Mouse (Mus musculus) layer of hippocampus, postnatal 25 days (tissue): ENCODE measurements around the gene Vmn1r44. TPM values are rescaled to one million over a fixed set of nuclear protein-coding genes. Genes with fewer than 3 reads are reported as not detected.
"Not testable (repeated sequence)": the region's sequence is repeated elsewhere in the genome, so short reads cannot be mapped to it uniquely, and the experiment has no call there.

Source experiments
- DNase-seq, 2 experiments: peaks; one replicate each; pipeline ENCODE4 v3.0.0; 2022; ENCODE audit warnings: mixed read lengths in 2 of 2, low spot score in 1 of 2; ENCODE audit errors: extremely low spot score in 1 of 2
- total RNA-seq, 2 experiments: library from RNA; stranded (reverse); gene quantifications; 2 replicates each; pipeline ENCODE4 v1.2.3; 2021

Gene Vmn1r44
- not detected for total RNA-seq

- no peak for DNase-seq
These were observed at the start of gene Vmn1r44 for GRCm38 (mm10) chr6:89883360-89883759. Gene Vmn1r44, plus strand, starts transcription at chr6:89883660.

- DNase-seq: no peak
These were observed 25.9 kb upstream of the Vmn1r44 start for GRCm38 (mm10) chr6:89857552-89857951.

- no peak for DNase-seq
These were observed 23.6 kb upstream of the Vmn1r44 start for GRCm38 (mm10) chr6:89859839-89860238.

GRCm38 (mm10) chr6:89863792-89864191 is 19.7 kb upstream of the Vmn1r44 start:
- DNase-seq: no peak

- DNase-seq: no peak
These were observed 16.2 kb upstream of the Vmn1r44 start for GRCm38 (mm10) chr6:89867276-89867675.

- DNase-seq: no peak
These were observed 15.5 kb upstream of the Vmn1r44 start for GRCm38 (mm10) chr6:89867976-89868375.

- not testable (repeated sequence) for DNase-seq
These were observed 7.1 kb upstream of the Vmn1r44 start, which contains the start of the genes Vmn1r42 and Vmn1r43 for GRCm38 (mm10) chr6:89876313-89876712. Gene Vmn1r42, minus strand, starts transcription at chr6:89876413. Gene Vmn1r43, minus strand, starts transcription at chr6:89876413.

- DNase-seq: no peak
These were observed 6.5 kb upstream of the Vmn1r44 start for GRCm38 (mm10) chr6:89876963-89877362.

- DNase-seq: no peak
These were observed 2.6 kb upstream of the Vmn1r44 start for GRCm38 (mm10) chr6:89880867-89881266.

- DNase-seq: no peak
These were observed 352 bp downstream of the Vmn1r44 start for GRCm38 (mm10) chr6:89883812-89884211.

GRCm38 (mm10) chr6:89940498-89940897 is 57.0 kb downstream of the Vmn1r44 start, which contains the start of gene Vmn1r45:
Gene Vmn1r45, minus strand, starts transcription at chr6:89940598.
- DNase-seq: not testable (repeated sequence)

- DNase-seq: no peak
These were observed 57.5 kb downstream of the Vmn1r44 start for GRCm38 (mm10) chr6:89940926-89941325.

Other genes with a start within 250 kb of the Vmn1r44 start
- 1 to 10 TPM; 4.0 to 4.1 TPM for gene Txnrd3, start 239.7 kb upstream of the Vmn1r44 start, total RNA-seq
- gene Vmn1r40, start 176.1 kb upstream of the Vmn1r44 start, total RNA-seq: not detected
- gene Vmn1r41, start 142.9 kb upstream of the Vmn1r44 start, total RNA-seq: not detected
- not detected for gene Vmn1r42, start 7.2 kb upstream of the Vmn1r44 start, total RNA-seq
- gene Vmn1r43, start 7.2 kb upstream of the Vmn1r44 start, total RNA-seq: not detected
- not detected for gene Vmn1r45, start 56.9 kb downstream of the Vmn1r44 start, total RNA-seq
- gene Vmn1r46, start 85.7 kb downstream of the Vmn1r44 start, total RNA-seq: not detected
- gene Vmn1r47, start 132.5 kb downstream of the Vmn1r44 start, total RNA-seq: not detected
- not detected for gene Vmn1r48, start 153.2 kb downstream of the Vmn1r44 start, total RNA-seq
- not detected for gene Vmn1r49, start 194.8 kb downstream of the Vmn1r44 start, total RNA-seq
- not detected for gene Vmn1r50, start 217.8 kb downstream of the Vmn1r44 start, total RNA-seq
- not detected for gene Vmn1r51, start 238.9 kb downstream of the Vmn1r44 start, total RNA-seq